Mouse (Mus musculus) cerebellum, postnatal 4 days (tissue): ENCODE measurements around the gene Lrp11.
A peak's percentile ranks its signal among the peaks of the same experiment; 100 is the strongest.
"Not testable (repeated sequence)": the region's sequence is repeated elsewhere in the genome, so short reads cannot be mapped to it uniquely, and the experiment has no call there.

Source experiments
- DNase-seq, 2 experiments: peaks; one replicate each; pipeline ENCODE4 v3.0.0; 2022; ENCODE audit warnings: low spot score in 2 of 2, mixed read lengths in 1 of 2

The Lrp11 gene

DNA sequence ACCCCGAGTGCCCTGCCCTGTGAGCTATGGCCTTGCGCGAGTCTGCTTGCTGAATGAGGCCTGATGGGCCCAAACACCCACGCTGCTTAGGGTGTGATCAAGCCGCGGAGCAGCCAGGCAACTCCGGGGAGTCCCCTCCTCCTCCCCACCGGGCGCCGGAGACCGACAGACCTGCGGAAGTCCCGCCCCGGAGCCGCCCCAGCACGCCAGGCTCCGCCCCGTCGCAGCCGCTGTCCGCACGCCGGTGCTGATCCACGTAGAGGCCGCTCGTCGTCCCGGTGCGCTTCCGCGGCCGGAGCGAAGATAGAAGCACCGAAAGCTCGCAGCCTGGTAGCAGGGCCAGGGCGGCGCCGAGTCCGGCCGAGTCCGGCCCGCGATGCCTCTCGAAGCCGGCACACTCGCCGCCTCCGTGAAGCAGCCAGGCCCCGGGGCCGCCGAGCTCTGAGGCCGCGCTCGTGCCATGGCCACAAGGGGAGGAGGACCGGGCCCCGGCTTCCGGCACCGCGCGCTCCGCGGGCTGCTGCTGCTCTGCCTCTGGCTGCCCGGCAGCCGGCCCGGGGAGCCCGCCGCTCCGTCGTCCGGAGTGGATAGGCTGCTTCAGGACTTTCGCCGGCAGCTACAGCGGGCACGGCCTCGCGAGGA, at the start of gene Lrp11:
Gene Lrp11 (plus strand): TSS at position 209 of the 642 bp plus-strand sequence.
- DNase-seq = peak; percentile 74 to 83

DNA sequence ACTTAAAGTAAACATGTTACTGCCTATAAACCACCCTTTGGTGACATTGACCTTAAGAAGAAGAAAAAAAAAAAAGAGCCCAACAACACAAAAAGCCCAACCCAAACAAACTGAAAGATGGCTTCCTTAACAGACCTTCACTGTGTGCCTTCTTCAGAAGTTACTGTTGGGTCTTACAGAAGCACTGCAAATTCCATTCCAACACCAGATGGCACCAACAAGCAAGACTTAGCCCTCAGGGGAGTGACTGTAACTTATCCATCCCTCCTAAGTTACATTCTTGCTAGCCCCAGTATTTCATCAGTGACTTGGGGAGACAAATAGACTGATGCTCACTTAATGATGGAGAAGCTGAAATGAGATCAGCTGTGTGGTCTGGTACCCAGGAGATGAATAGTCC, 11.6 kb upstream of the Lrp11 start:
- no peak for DNase-seq

- no peak for DNase-seq
Measured at GRCm38 (mm10) chr10:7581401-7581800, 8.2 kb upstream of the Lrp11 start.

- no peak for DNase-seq
Measured at GRCm38 (mm10) chr10:7582157-7582890, 7.3 kb upstream of the Lrp11 start.

- DNase-seq = no peak
Measured at GRCm38 (mm10) chr10:7582891-7583557, 6.6 kb upstream of the Lrp11 start.

- DNase-seq = no peak
Measured at GRCm38 (mm10) chr10:7586771-7587170, 2.8 kb upstream of the Lrp11 start.

DNA sequence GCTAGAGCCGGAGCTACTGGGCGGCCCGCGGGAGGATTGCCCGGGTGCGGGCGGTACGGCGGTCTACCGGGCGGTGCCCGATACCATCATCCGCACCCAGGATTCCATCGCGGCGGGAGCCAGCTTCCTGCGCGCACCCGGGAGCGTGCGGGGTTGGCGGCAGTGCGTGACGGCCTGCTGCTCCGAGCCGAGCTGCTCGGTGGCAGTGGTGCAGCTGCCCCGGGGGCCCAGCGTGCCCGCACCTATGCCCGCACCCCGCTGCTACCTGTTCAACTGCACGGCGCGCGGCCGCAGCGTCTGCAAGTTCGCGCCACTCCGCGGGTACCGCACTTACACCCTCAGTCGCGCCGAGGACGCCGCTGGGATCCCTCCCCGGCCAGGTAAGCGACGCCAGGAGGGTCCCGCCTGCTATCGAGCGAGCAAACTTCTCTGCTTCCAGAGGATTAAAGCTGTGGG, 662 bp downstream of the Lrp11 start:
- DNase-seq = no peak

GRCm38 (mm10) chr10:7590792-7591191, 1.2 kb downstream of the Lrp11 start:
- DNase-seq = no peak

GRCm38 (mm10) chr10:7594797-7595196, 5.2 kb downstream of the Lrp11 start:
- DNase-seq = no peak

DNA sequence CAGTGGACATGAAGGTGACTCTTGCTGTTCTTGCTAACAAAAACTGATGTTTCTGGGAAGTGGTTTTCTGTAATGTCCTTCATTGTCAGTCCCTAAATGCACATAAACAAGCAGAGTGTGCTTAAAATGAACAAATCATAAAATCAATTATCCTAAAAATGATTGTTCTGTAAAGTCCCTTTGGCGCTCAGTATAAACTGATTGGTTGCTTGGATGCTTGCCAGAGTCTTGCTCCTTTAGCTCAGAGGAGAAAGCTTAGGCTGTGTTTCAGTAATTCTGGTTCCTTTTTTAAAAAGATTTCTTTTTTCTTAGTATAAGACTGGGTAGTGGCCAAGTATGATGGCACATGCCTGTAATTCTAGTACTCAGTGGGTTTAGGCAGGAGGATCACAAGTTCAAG, 6.7 kb downstream of the Lrp11 start:
- DNase-seq = no peak

DNA sequence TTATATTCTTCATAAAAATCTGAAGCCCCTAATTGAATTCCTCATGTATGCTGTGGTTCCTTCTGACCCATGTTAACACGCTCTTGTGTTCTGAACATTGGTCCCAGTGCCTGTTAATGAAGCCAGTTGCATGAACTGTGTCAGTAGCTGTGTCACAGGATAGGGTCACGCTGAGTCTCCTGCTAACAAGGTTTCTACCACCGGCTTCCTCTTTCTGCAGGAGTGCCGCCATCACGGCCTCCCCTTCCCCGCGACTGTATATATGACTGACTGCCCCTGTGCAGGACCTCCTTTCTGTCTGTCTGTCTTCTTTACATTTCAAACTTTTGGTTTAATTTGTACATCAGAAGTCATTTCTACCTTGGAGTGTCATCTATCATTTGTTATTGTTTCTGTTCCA, 8.6 kb downstream of the Lrp11 start:
- DNase-seq = no peak

DNA sequence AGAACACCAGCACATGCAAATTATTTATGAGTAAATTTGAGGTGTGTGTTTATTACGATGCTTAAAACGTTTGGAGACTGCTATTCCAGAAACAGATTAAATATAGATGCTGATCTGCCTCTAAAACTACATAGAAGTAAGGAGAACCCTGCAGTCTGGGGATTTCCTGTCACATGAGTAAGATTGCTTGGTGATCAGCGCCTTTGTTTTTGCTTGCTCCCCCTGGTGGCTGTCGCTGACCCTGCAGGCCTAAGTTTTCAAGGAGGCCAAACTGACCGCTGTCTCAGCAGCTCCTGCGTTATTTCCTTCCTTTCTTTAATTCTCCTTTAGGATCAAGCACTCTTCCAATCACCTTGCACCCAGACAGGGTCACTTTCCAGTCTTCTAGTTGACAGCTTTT, 11.0 kb downstream of the Lrp11 start:
- DNase-seq = peak; percentile 60 to 81

DNA sequence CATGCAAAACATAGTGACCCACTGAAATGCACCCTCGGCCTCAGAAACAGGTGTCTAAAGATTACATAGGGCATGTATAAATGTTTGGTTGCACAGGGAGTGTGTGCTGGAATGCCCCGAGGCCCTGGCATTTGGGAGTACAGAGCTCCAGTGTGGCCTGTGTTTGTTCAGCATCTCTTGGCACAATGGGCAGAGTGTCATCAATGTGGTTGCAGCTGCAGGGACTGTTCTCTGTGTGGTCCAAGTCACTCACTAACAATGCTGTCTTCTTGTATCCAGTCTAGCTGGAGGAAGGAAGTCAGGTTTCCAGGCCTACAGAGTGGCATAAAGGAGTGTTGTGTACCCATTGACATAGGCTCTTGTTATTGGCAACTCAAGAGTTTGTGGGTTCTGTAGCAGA, 15.6 kb downstream of the Lrp11 start:
- DNase-seq = no peak

GRCm38 (mm10) chr10:7606437-7606836, 16.8 kb downstream of the Lrp11 start:
- no peak for DNase-seq

DNA sequence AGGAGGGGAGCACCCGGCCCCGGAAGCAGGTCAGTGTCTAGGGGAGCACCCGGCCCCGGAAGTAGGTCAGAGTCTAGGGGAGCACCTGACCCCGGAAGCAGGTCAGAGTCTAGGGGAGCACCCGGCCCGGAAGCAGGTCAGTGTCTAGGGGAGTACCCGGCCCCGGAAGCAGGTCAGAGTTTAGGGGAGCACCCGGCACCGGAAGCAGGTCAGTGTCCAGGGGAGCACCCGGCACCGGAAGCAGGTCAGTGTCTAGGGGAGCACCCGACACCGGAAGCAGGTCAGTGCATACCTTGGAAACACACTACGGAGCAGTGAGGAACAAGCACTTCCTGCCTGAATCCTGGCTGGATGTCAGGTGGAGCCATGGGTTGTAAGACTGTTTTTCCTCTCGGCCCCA, 19.0 kb downstream of the Lrp11 start:
- no peak for DNase-seq

DNA sequence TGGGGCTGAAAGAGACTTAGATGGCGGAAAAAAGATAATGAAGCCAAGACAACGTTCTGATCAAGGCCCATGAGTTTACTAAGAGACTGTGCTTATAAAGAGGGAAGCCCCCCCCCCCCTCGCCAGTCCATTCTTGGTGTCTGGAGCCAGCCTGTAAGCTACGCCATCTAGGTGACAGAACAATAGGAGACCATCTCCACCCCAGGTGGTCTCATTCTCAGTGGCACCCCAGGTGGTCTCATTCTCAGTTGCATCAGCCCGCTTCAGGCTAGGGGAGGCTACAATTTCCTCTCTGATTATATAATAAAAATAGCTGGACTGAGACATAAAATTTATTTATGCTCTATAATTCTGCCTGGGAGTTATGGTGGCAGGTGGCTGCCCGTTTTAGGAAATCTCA, 22.0 kb downstream of the Lrp11 start:
- DNase-seq = no peak

GRCm38 (mm10) chr10:7612210-7612609, 22.6 kb downstream of the Lrp11 start:
- not testable (repeated sequence) for DNase-seq

GRCm38 (mm10) chr10:7614834-7615233, 25.2 kb downstream of the Lrp11 start:
- no peak for DNase-seq

GRCm38 (mm10) chr10:7617146-7617545, 27.5 kb downstream of the Lrp11 start:
- DNase-seq = not testable (repeated sequence)

DNA sequence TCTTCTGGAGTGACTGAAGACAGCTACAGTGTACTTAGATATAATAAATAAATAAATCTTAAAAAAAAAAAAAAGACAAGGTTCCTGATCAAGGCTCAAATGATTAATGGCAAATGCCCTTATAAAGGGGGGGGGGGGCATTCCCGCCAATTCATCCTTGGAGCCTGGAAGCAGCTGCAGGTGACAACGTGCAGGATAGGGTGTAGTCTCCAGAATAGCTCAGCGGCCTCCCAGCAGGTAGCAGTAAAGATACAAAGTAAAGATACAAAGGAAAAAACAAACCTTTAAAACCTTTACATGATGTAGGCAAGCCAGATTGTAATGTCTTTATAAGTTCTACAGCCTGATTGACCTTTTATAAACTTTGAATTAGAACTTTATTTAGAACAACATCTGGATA, 28.0 kb downstream of the Lrp11 start:
- DNase-seq = not testable (repeated sequence)

GRCm38 (mm10) chr10:7619821-7620241, 30.2 kb downstream of the Lrp11 start:
- DNase-seq = no peak

DNA sequence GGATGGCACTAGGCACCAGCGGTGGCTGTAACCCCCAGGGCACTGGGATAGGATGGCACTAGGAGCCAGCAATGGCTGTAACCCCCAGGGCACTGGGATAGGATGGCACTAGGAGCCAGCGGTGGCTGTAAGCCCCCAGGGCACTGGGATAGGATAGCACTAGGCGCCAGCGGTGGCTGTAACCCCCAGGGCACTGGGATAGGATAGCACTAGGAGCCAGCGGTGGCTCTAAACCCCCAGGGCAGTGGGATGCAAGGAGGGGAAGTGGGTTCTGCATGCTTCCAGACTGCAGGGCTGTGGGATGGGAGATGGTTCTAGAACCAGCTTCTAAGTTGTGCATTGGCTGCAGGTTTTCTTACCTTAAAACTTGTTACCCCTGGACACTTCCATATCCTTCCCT, 31.1 kb downstream of the Lrp11 start:
- DNase-seq = no peak

- no peak for DNase-seq
Measured at GRCm38 (mm10) chr10:7622378-7622777, 32.8 kb downstream of the Lrp11 start.
